8 mouse cellular contexts compared by ENCODE assay signal in genomic region chr2:167774806-167775179, GRCm38 (mm10).
DNase-seq lines count a peak whose midpoint lies in the region; ATAC-seq and TF ChIP-seq lines count a peak whose summit lies in the region.

No protein-coding gene starts in this region.

- no peak overlapping the region for H3K4me3 ChIP-seq in heart, embryonic 11.5 days (ENCODE audit: low read depth, low read length)
- no peak overlapping the region for H3K4me3 ChIP-seq in C2C12 (ENCODE audit: insufficient read depth, poor library complexity, severe bottlenecking)
- no peak overlapping the region for H3K4me3 ChIP-seq in bone marrow, adult 2 months (replicated peaks; ENCODE audit: control insufficient read depth, low read depth, low read length)
- H3K4me3 ChIP-seq in liver, embryonic 12.5 days = no peak overlapping the region

- ATAC-seq in heart, embryonic 11.5 days (replicated peaks; ENCODE audit: insufficient number of reproducible peaks, low FRiP score, low TSS enrichment) = no peak
- peak; percentile 32; the same call in 1 of the 2 replicates for ATAC-seq in liver, embryonic 12.5 days

- TF ChIP-seq POLR2A in bone marrow, adult 2 months (IDR thresholded peaks at IDR 0.05; ENCODE audit: borderline replicate concordance, control insufficient read depth, low read depth, low read length) = no peak; the same call in 1 of the 2 replicates

- H3K79me2 ChIP-seq in C2C12 (ENCODE audit: control insufficient read depth, insufficient read depth) = peaks cover 19% of the 10 kb centered on the region

- H3K9me3 ChIP-seq in heart, embryonic 11.5 days (replicated peaks; ENCODE audit: control insufficient read depth, low read length) = no peaks in the 10 kb centered on the region
- H3K9me3 ChIP-seq in liver, embryonic 12.5 days (replicated peaks) = no peaks in the 10 kb centered on the region

- no peaks in the 10 kb centered on the region for H3K36me3 ChIP-seq in heart, embryonic 11.5 days (ENCODE audit: control insufficient read depth, insufficient read depth, low read length)
- no peaks in the 10 kb centered on the region for H3K36me3 ChIP-seq in C2C12 (ENCODE audit: control insufficient read depth, insufficient read depth)
- H3K36me3 ChIP-seq in liver, embryonic 12.5 days = no peaks in the 10 kb centered on the region

- H3ac ChIP-seq in C2C12 (ENCODE audit: control insufficient read depth, insufficient read length, low read depth) = peak overlapping the region; percentile 37

- H3K27ac ChIP-seq in heart, embryonic 11.5 days (ENCODE audit: low read depth, low read length) = peak overlapping the region; percentile 16; the same call in 1 of the 2 replicates
- H3K27ac ChIP-seq in bone marrow, adult 2 months (ENCODE audit: control insufficient read depth, insufficient read depth, low read depth, low read length, poor library complexity) = peak overlapping the region; percentile 89
- 0 out of 2 replicates have a peak overlapping the region, but pooled peaks have one; percentile 8 for H3K27ac ChIP-seq in liver, embryonic 12.5 days

- no peak for TF ChIP-seq CTCF in C2C12 (IDR thresholded peaks at IDR 0.05; ENCODE audit: control insufficient read depth, insufficient read depth, insufficient read length)
- no peak for TF ChIP-seq CTCF in bone marrow, adult 2 months (IDR thresholded peaks at IDR 0.05; ENCODE audit: control insufficient read depth, insufficient read depth, low read length)

- no peaks in the 10 kb centered on the region for H3K27me3 ChIP-seq in heart, embryonic 11.5 days (ENCODE audit: control insufficient read depth, insufficient read depth, low read length)
- no peaks in the 10 kb centered on the region for H3K27me3 ChIP-seq in C2C12 (ENCODE audit: control insufficient read depth, insufficient read depth, insufficient read length)
- H3K27me3 ChIP-seq in liver, embryonic 12.5 days (replicated peaks) = peaks cover 8% of the 10 kb centered on the region; the same call in 1 of the 2 replicates

- H3K79me3 ChIP-seq in C2C12 (ENCODE audit: low read depth) = peaks cover 8% of the 10 kb centered on the region

- no peak for DNase-seq in heart, adult 18-20 months
- no peak for DNase-seq in neural tube, embryonic 10.5 days (ENCODE audit: extremely low spot score, low spot score)
- no peak for DNase-seq in right cerebral cortex, postnatal 14 days
- DNase-seq in ovary, postnatal 14 days (ENCODE audit: low spot score) = no peak

- H3K9ac ChIP-seq in heart, embryonic 11.5 days (ENCODE audit: low read depth, low read length) = 0 out of 2 replicates have a peak overlapping the region, but pooled peaks have one; percentile 0
- H3K9ac ChIP-seq in liver, embryonic 12.5 days = peak overlapping the region; percentile 29; the same call in 1 of the 2 replicates

- 18% methylated on average over 10 of the region's 10 CpGs for WGBS in heart, embryonic 11.5 days (ENCODE audit: insufficient replicate concordance)
- 59% methylated on average over 10 of the region's 10 CpGs for WGBS in bone marrow, adult 2 months
- WGBS in liver, embryonic 12.5 days (ENCODE audit: insufficient replicate concordance) = 39% methylated on average over 10 of the region's 10 CpGs

- H3K4me1 ChIP-seq in heart, embryonic 11.5 days (ENCODE audit: control insufficient read depth, insufficient read depth, low read length) = peaks cover 30% of the 10 kb centered on the region
- peaks cover 11% of the 10 kb centered on the region; the same call in 1 of the 2 replicates for H3K4me1 ChIP-seq in bone marrow, adult 2 months (ENCODE audit: control insufficient read depth, insufficient read depth, low read length)
- peaks cover 46% of the 10 kb centered on the region for H3K4me1 ChIP-seq in liver, embryonic 12.5 days

- no peak overlapping the region; the same call in 1 of the 2 replicates for H3K4me2 ChIP-seq in heart, embryonic 11.5 days
- H3K4me2 ChIP-seq in liver, embryonic 12.5 days = peak overlapping the region; percentile 19; the same call in 1 of the 2 replicates

TF ChIP-seq in C2C12, 6 proteins besides CTCF, POLR2A, EP300 and RAD21:
- TF ChIP-seq MYOD1 (IDR thresholded peaks at IDR 0.05; ENCODE audit: control insufficient read depth, insufficient read length, low read depth) = no peak
- no peak for TF ChIP-seq CEBPB (IDR thresholded peaks at IDR 0.05; ENCODE audit: low read depth)
- no peak for TF ChIP-seq FOSL1 (IDR thresholded peaks at IDR 0.05; ENCODE audit: insufficient read depth, low read length, poor library complexity, severe bottlenecking)
- TF ChIP-seq USF1 (IDR thresholded peaks at IDR 0.05; ENCODE audit: low read depth) = no peak
- TF ChIP-seq MYOG (IDR thresholded peaks at IDR 0.05; ENCODE audit: control insufficient read depth, extremely low read depth, insufficient read length) = no peak
- no peak for TF ChIP-seq MAX (IDR thresholded peaks at IDR 0.05)

Comparison
In these comparisons a context has a peak if more than half of its experiments do, and no peak if none do; other contexts are left out.
1. H3K27ac ChIP-seq: peak in every context shown above with its lines; median percentile 89 in bone marrow, adult 2 months; 16 in heart, embryonic 11.5 days; 8 in liver, embryonic 12.5 days.